Mouse (Mus musculus): ENCODE data around the gene 1700020L24Rik.

The 1700020L24Rik gene

GRCm38 (mm10) chr11:83437377-83437776, at the start of gene 1700020L24Rik:
Gene 1700020L24Rik (plus strand): TSS chr11:83437677.
- no peak for DNase-seq

GRCm38 (mm10) chr11:83393062-83393461, 44.4 kb upstream of the 1700020L24Rik start:
- no peak for DNase-seq

DNA sequence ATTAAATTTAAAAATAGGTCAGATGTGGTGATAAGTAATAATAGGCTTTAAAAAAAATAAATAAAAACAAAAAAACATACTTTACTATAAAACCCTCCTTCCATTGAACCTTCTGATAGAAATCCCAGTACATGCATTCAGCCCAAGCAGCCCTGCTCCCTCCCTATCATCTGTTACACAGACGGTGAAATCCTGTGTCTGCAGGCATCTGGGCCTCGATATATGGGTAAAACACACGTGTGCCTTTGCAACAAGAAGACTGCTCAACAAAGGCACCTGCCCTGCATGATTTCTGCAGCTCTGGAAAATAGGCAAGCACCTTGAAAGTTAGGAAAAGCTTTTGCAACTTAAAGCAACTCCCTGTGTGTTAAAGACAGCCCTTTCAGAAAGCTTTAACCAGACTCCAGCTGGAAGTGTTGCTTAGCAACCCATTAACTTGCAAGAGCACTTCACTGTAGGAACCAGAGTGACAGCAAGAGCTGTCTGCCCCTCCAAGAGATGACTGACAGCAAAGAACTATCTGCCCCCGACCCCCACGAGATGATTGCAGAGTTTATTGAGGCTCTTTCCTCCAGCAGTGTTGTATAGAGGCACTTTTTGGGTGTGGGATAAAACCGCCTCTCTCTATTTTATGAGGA, 42.6 kb upstream of the 1700020L24Rik start:
- DNase-seq = no peak

- no peak for DNase-seq
These were observed 39.9 kb upstream of the 1700020L24Rik start for GRCm38 (mm10) chr11:83397626-83398025.

DNA sequence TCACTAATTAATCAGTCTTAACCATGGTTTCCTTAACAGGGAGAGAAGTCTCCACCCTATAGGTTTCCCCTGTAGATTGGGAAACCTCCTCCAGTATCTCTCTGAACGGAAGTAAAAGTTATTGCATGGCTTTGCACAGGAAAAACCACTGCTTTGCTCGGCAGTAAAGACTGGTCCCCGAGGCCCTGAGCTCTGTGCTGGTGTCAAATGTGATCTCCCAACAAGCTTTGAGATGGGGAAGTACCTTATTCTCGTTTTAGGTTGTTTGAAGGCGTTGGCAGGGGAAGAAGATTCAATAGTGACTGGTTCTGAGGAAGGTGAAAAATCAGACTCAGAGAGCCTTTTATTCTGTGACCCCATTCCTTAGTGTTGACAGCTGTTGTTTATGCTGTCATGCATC, 38.8 kb upstream of the 1700020L24Rik start:
- no peak for DNase-seq

DNA sequence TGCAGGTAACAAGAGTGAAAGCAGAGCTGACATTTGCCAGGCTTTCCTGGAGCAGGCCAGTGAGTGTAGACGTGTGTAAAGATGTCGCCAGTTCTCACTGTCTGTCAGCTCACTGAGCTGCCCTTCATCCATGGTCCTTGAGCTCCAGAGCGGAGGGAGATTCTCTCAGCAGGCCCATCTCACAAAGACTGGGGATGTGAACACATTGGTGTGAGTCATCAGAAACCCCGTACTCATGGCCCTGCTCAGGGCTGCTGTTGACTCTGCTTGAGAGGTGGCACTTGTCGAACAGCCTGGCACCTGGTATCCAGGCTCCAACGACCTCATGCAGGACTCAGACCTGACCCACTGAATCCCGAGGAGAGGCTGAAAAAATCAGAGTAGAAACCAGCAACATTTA, 33.7 kb upstream of the 1700020L24Rik start:
- DNase-seq = no peak

DNA sequence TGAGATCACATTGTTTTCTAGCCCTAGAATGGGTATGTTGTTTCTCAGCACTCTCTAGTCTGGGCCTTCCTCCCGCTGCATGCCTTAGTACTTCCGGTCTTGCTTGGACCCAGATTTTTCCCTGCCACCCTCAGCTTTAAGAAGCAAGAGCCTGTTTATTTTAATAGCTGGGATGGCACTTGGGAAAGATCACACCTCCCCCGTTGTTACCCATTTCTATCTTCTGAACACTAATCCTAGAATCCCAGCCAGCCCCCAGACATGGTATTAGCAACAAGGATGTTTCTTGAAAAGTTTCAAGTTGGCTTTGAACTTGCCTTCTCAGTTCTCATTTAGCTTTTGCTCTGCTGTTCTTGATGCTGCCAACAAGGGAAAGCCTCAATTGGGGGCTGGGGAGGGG, 31.1 kb upstream of the 1700020L24Rik start:
- no peak for DNase-seq

GRCm38 (mm10) chr11:83408242-83408641, 29.2 kb upstream of the 1700020L24Rik start:
- DNase-seq = no peak

- no peak for DNase-seq
These were observed 28.3 kb upstream of the 1700020L24Rik start, which contains the start of gene Rasl10b for GRCm38 (mm10) chr11:83409087-83409754. Gene Rasl10b (plus strand): TSS chr11:83409137.

- DNase-seq = no peak
These were observed 27.6 kb upstream of the 1700020L24Rik start for GRCm38 (mm10) chr11:83409792-83410291.

DNA sequence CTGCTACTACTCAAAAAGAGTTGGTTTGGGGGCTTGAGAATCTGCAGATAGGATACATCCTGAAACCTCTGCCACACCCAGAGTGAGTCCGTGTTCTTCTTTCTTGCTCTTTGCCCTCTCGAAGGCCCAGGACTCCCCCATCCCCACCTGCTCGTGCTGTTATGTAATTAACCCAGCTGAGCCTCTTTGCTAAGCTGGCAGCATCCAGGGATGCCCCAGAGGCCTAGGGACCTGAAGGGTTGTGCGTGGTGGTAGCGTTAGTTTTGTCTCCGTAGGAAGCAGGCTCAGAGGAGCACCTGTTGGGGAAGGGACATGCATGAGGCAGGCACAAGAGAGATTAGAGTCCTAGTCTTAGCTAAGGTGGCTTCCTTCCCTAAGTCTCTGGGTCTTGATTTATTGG, 27.0 kb upstream of the 1700020L24Rik start:
- DNase-seq = no peak

- peak in 1 of 2 experiments; percentile 27 for DNase-seq
These were observed 20.4 kb upstream of the 1700020L24Rik start for GRCm38 (mm10) chr11:83417080-83417479.

GRCm38 (mm10) chr11:83417708-83418107, 19.8 kb upstream of the 1700020L24Rik start:
- DNase-seq = no peak

- DNase-seq = no peak
These were observed 18.9 kb upstream of the 1700020L24Rik start for GRCm38 (mm10) chr11:83418566-83418965.

DNA sequence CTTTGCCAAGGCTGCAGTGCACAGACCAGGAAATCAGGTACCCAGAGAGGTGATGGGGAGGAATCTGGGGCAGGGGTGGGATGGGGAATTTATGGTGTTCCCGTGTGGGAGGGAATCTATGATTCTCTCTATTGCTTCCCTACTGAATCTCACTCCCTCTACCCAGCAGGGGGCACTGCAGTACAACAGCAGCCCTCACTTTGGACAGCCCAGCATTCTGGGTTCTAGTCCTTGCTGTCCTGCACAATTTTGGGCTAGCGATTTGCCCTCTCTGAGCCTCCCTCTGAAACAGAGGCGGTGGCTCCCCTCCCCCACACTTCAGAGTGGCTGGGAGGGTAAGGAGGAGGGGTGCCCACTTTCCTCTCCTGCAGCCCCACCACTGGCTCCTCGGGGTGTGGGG, 17.1 kb upstream of the 1700020L24Rik start:
- no peak for DNase-seq

DNA sequence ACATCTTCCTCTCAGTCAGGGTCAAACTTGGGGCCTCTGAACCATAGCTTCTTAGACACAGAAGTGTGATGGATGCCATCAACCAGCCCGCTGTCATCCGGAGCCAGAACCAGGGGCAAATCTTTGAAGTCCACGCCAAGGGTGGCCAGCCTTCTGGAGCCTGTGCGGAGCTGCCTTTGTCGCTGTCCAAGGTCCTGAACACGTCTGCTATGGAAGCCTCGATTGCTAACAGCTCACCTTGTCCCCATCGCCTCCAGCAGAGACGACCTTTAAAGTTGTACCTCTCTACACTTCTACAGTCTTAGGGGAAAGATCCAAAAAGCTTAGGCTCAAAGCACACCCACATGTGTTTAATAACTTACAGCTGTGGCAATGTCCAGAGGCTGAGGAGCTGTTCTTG, 16.2 kb upstream of the 1700020L24Rik start:
- peak in 1 of 2 experiments; percentile 59 for DNase-seq

GRCm38 (mm10) chr11:83424681-83425080, 12.8 kb upstream of the 1700020L24Rik start:
- peak in 1 of 2 experiments; percentile 66 for DNase-seq

DNA sequence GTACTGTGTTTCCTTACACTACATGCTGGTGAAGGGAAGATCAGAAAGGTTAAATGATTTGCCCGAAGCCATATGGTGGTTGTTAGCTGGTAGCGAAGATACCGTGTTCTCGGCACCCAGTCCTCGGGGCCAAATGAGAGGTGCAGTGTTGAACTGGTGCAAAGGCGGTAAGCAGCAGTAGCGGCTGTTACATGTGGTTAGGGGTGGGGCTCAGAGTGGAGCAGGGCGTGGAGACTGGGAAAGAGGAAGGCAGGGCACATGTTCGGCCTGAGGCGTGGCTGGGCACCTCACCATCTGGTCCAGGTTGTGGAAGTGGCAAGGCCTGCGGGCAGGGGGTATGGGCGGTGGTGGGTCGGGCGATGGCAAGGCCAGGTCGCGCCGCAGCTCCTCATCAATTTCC, 10.5 kb upstream of the 1700020L24Rik start:
- no peak for DNase-seq

DNA sequence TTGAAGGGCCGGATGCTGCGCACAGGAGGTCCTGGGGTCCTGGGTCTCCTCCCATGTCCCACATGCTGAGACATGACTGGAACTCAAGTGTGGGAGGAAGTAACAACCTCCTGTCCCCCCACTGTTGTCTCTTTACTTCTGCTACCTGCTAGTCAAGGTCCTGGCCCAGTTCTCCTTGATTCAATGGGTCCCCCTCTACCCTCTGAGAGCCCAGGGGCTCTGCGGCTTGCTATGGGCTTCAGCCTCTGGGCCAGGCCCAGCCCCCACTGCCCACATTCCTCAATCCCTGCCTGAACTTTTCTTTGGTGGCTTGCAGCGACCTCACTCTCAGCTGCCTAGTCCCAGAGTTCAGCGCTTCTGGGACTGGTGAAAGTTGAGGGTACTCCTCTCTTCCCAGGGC, 8.1 kb upstream of the 1700020L24Rik start, which contains the start of gene Gas2l2:
Gene Gas2l2 (minus strand): TSS at position 101 of the 400 bp plus-strand sequence.
- no peak for DNase-seq

- no peak for DNase-seq
These were observed 4.9 kb upstream of the 1700020L24Rik start for GRCm38 (mm10) chr11:83432533-83432932.

DNA sequence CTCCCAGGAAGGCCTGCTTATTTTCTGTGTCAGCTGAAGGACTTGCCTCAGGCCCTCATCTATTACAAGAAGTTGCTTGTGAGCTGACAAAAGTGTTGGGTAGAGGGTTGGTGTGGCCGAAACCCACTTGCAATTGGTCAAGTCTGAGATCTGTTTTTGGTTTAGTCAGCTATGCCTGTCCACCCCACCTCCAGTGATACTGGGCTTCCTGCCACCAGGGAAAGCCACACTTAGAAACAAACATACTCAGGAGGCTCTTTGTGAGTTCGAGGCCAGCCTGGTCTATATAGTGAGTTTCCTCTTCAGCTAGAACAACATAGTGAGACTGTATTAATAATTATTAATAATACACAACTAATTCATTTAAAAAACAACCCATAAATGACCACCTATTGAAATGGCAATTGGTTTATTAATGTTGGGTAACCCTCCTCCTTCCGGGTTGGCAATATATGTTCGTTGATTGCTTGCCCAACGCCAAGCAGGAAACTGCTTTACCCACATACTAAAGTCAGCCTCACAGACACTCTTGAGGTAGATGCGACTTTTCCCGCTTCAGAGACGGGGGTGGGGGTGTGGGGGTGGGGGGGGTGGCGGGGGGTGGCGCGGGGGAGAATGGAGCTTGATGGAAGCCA, 2.1 kb downstream of the 1700020L24Rik start:
- no peak for DNase-seq

GRCm38 (mm10) chr11:83440081-83441064, 2.9 kb downstream of the 1700020L24Rik start:
- DNase-seq = peak; percentile 75 to 87
